Mouse (Mus musculus): ENCODE data around the gene Vash2.

DNA sequence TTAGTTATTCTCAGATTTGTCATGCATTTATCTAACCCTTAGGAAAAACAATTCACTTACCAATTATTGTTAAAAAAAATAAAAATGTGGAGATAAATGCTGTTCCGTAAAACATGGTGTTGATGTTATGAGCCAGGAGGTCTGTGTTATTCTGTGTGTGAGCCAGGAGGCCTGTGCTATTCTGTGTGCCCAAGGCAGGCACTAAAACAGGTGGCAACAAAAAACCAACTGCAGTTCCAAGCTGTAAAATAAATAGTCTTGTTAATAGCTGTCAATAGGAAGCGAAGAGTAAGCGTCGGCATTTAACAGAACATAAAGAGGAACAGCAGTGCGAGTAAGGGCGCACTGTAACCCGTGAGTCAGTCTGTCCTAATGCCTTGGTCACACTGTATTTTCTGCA, 41.9 kb upstream of the Vash2 start:
- TF ChIP-seq CTCF (IDR thresholded peaks at IDR 0.05; ENCODE audit: borderline replicate concordance, control insufficient read depth, extremely low read depth, insufficient read depth, low read length, poor library complexity) = no peak
- TF ChIP-seq POLR2A (IDR thresholded peaks at IDR 0.05; ENCODE audit: control insufficient read depth, extremely low read depth, insufficient read depth, low read length, poor library complexity) = no peak
